Mouse (Mus musculus) right cerebral cortex, adult 2 months (tissue): ENCODE measurements around the gene Inpp4b.

Experiments
- DNase-seq, 2 experiments: peaks; one replicate each; pipeline ENCODE4 v3.0.0; 2021 to 2022; ENCODE audit warnings: low spot score in 2 of 2

The Inpp4b gene

GRCm38 (mm10) chr8:81703571-81704365, 361.4 kb downstream of the Inpp4b start:
- DNase-seq = no peak

GRCm38 (mm10) chr8:81707436-81707835, 365.1 kb downstream of the Inpp4b start:
- DNase-seq = no peak

- no peak for DNase-seq
Observed at GRCm38 (mm10) chr8:81731332-81731731, 389.0 kb downstream of the Inpp4b start.

- no peak for DNase-seq
Observed at GRCm38 (mm10) chr8:81735655-81736054, 393.3 kb downstream of the Inpp4b start.

- DNase-seq = no peak
Observed at GRCm38 (mm10) chr8:81736103-81736502, 393.7 kb downstream of the Inpp4b start.

GRCm38 (mm10) chr8:81742588-81742987, 400.2 kb downstream of the Inpp4b start:
- no peak for DNase-seq

GRCm38 (mm10) chr8:81743040-81743439, 400.7 kb downstream of the Inpp4b start:
- DNase-seq = no peak

GRCm38 (mm10) chr8:81745439-81745838, 403.1 kb downstream of the Inpp4b start:
- no peak for DNase-seq

- DNase-seq = no peak
Observed at GRCm38 (mm10) chr8:81751159-81751558, 408.8 kb downstream of the Inpp4b start.

- DNase-seq = no peak
Observed at GRCm38 (mm10) chr8:81756663-81757062, 414.3 kb downstream of the Inpp4b start.

GRCm38 (mm10) chr8:81757580-81758144, 415.3 kb downstream of the Inpp4b start:
- no peak for DNase-seq

- no peak for DNase-seq
Observed at GRCm38 (mm10) chr8:81761466-81761865, 419.1 kb downstream of the Inpp4b start.

GRCm38 (mm10) chr8:81766033-81766432, 423.7 kb downstream of the Inpp4b start:
- no peak for DNase-seq

- no peak for DNase-seq
Observed at GRCm38 (mm10) chr8:81767411-81768312, 425.3 kb downstream of the Inpp4b start.

GRCm38 (mm10) chr8:81768313-81768675, 425.9 kb downstream of the Inpp4b start:
- DNase-seq = no peak

- no peak for DNase-seq
Observed at GRCm38 (mm10) chr8:81768731-81769445, 426.5 kb downstream of the Inpp4b start.

GRCm38 (mm10) chr8:81770603-81771276, 428.4 kb downstream of the Inpp4b start:
- DNase-seq = no peak

GRCm38 (mm10) chr8:81772855-81773254, 430.5 kb downstream of the Inpp4b start:
- DNase-seq = no peak

GRCm38 (mm10) chr8:81773305-81773965, 431.1 kb downstream of the Inpp4b start:
- DNase-seq = no peak

GRCm38 (mm10) chr8:81774010-81774409, 431.7 kb downstream of the Inpp4b start:
- DNase-seq = no peak

GRCm38 (mm10) chr8:81774454-81774853, 432.1 kb downstream of the Inpp4b start:
- no peak for DNase-seq
